Mouse (Mus musculus) limb, embryonic 14.5 days (tissue): ENCODE data around the gene Gm36176. TPM values are rescaled to one million over a fixed set of nuclear protein-coding genes. Genes with fewer than 3 reads are reported as not detected.
"Not testable (repeated sequence)": the region's sequence is repeated elsewhere in the genome, so short reads cannot be mapped to it uniquely, and the experiment has no call there.

Experiments
- ATAC-seq: fragments of 200-750 bp; cut with Nextera tagmentation; 2 replicates; pipeline ENCODE4 v1.8.0; 2017; ENCODE audit warnings: low read depth, moderate number of reproducible peaks, moderate TSS enrichment; ENCODE audit not compliant: low FRiP score
- DNase-seq: peaks from one replicate; pipeline ENCODE4 v3.0.0-alpha.2; 2015; ENCODE audit warnings: low spot score
- H3K27ac ChIP-seq: fragments of 300-500 bp; sonication (generic); replicated peaks from 2 replicates; pipeline ENCODE4 v1.5.1; 2014; ENCODE audit warnings: low read depth, mild to moderate bottlenecking, low read length, moderate library complexity, mixed read lengths
- H3K27me3 ChIP-seq: fragments of 300-500 bp; sonication (generic); 2 replicates; pipeline ENCODE4 v1.6.1; 2014; ENCODE audit warnings: low read length, mixed read lengths; ENCODE audit not compliant: control insufficient read depth, insufficient read depth
- H3K36me3 ChIP-seq: fragments of 300-500 bp; sonication (generic); 2 replicates; pipeline ENCODE4 v1.6.1; 2014; ENCODE audit warnings: mild to moderate bottlenecking, low read length, moderate library complexity, mixed read lengths; ENCODE audit not compliant: control insufficient read depth, insufficient read depth
- H3K4me1 ChIP-seq: fragments of 300-500 bp; sonication (generic); 2 replicates; pipeline ENCODE4 v1.6.1; 2014; ENCODE audit warnings: antibody characterized with exemption, low read length, mixed read lengths; ENCODE audit not compliant: control insufficient read depth, insufficient read depth
- H3K4me2 ChIP-seq: fragments of 300-500 bp; sonication (generic); replicated peaks from 2 replicates; pipeline ENCODE4 v1.6.1; 2014; ENCODE audit warnings: low read depth, mild to moderate bottlenecking, low read length, moderate library complexity; ENCODE audit not compliant: severe bottlenecking
- H3K4me3 ChIP-seq: fragments of 300-500 bp; sonication (generic); replicated peaks from 2 replicates; pipeline ENCODE4 v1.5.1; 2014; ENCODE audit warnings: low read length
- H3K9ac ChIP-seq: fragments of 300-500 bp; sonication (generic); 2 replicates; pipeline ENCODE4 v1.6.1; 2014; ENCODE audit warnings: mild to moderate bottlenecking, low read depth, low read length, moderate library complexity; ENCODE audit not compliant: severe bottlenecking
- H3K9me3 ChIP-seq: fragments of 300-500 bp; sonication (generic); 2 replicates; pipeline ENCODE4 v1.6.1; 2016; ENCODE audit warnings: low read length; ENCODE audit not compliant: control insufficient read depth
- POLR2A ChIP-seq: fragments of 200-500 bp; IDR thresholded peaks from 2 replicates; pipeline ENCODE4 v1.8.0; 2012; ENCODE audit warnings: inconsistent platforms, mild to moderate bottlenecking, moderate library complexity, borderline replicate concordance; ENCODE audit not compliant: insufficient read depth, insufficient read length; ENCODE audit errors: extremely low read depth
- WGBS: fragments of 180-500 bp; shearing (Covaris S2); extraction: QIAGEN DNeasy Blood & Tissue Kit; methylation state at CpG from one replicate; pipeline ENCODE4 v1.1.7; 2014; 5-methylcytosine and 5-hydroxymethylcytosine counted together
- polyA plus RNA-seq, 2 experiments: library from polyadenylated mRNA; depleted of rRNA in 1 of 2; stranded (reverse) in 1 of 2; unstranded in 1 of 2; fragments of >200 nt; fragmentation: Nextera tagmentation in 1 of 2; extraction: Ambion mirVana in 1 of 2; gene quantifications; 2 replicates each; pipeline versions ENCODE4 v1.2.1 to v1.2.3; 2012 to 2014

The Gm36176 gene
- polyA plus RNA-seq (2012; rRNA removed): not detected in 2 replicates
- polyA plus RNA-seq (2014; fragmentation: Nextera tagmentation; extraction: Ambion mirVana): not detected in 2 replicates

GRCm38 (mm10) chr10:77846503-77846902 lies at the start of gene Gm36176:
Gm36176 (plus strand) TSS chr10:77846803.
- 64% methylated on average over 3 of the region's 3 CpGs for WGBS
- DNase-seq (no peak), ATAC-seq (no peak)
- Histone ChIP-seq H3K27ac (no peak within 1 kb of the TSS), H3K27me3 (no peaks in the 10 kb centered on the region), H3K9ac (no peak within 1 kb of the TSS), H3K4me1 (no peaks in the 10 kb centered on the region), H3K4me3 (no peak within 1 kb of the TSS), H3K36me3 (no peaks in the 10 kb centered on the region), H3K4me2 (no peak within 1 kb of the TSS), H3K9me3 (peaks cover 10% of the 10 kb centered on the region; the same call in 1 of the 2 replicates)
- TF ChIP-seq POLR2A: no peak

- 12% methylated on average over 3 of the region's 3 CpGs for WGBS
- no peaks in the 10 kb centered on the region for H3K27me3 ChIP-seq
- H3K27ac ChIP-seq: no peak overlapping the region
Measured at GRCm38 (mm10) chr10:77797677-77798076, 48.9 kb upstream of the Gm36176 start.

GRCm38 (mm10) chr10:77798164-77798920 lies 48.3 kb upstream of the Gm36176 start:
- not testable (repeated sequence) for H3K4me2 ChIP-seq, H3K9ac ChIP-seq, H3K9me3 ChIP-seq, ATAC-seq, H3K27ac ChIP-seq, DNase-seq, H3K4me1 ChIP-seq, H3K4me3 ChIP-seq, H3K36me3 ChIP-seq, H3K27me3 ChIP-seq
- 53% methylated on average over 2 of the region's 3 CpGs for WGBS

More at GRCm38 (mm10) chr10:77797677-77798076, 48.9 kb upstream of the Gm36176 start:
- H3K36me3 ChIP-seq: no peaks in the 10 kb centered on the region
- TF ChIP-seq POLR2A: no peak
- H3K9me3 ChIP-seq: no peaks in the 10 kb centered on the region
- DNase-seq (no peak), ATAC-seq (no peak)
- no peak overlapping the region for H3K4me2 ChIP-seq
- H3K9ac ChIP-seq: no peak overlapping the region
- H3K4me1 ChIP-seq: peaks cover 6% of the 10 kb centered on the region; the same call in 1 of the 2 replicates
- no peak overlapping the region for H3K4me3 ChIP-seq

GRCm38 (mm10) chr10:77798921-77799508 lies 47.6 kb upstream of the Gm36176 start, which contains the start of gene Gm19668:
Gm19668 (minus strand) TSS chr10:77799133.
- no peak within 1 kb of the TSS for H3K9ac ChIP-seq
- no peak for DNase-seq
- no peak for TF ChIP-seq POLR2A
- no peak within 1 kb of the TSS for H3K27ac ChIP-seq
- 39% methylated on average over 8 of the region's 8 CpGs for WGBS
- H3K36me3 ChIP-seq: no peaks in the 10 kb centered on the region
- no peaks in the 10 kb centered on the region for H3K27me3 ChIP-seq
- no peak within 1 kb of the TSS for H3K4me3 ChIP-seq
- H3K4me2 ChIP-seq: no peak within 1 kb of the TSS
- peaks cover 6% of the 10 kb centered on the region; the same call in 1 of the 2 replicates for H3K4me1 ChIP-seq
- no peaks in the 10 kb centered on the region for H3K9me3 ChIP-seq
- ATAC-seq: peak; percentile 73

GRCm38 (mm10) chr10:77804095-77804494 lies 42.5 kb upstream of the Gm36176 start:
- DNase-seq: no peak

More at GRCm38 (mm10) chr10:77804095-77804494, 42.5 kb upstream of the Gm36176 start:
- ATAC-seq: no peak
- no peaks in the 10 kb centered on the region for H3K27me3 ChIP-seq
- 80% methylated on average over 3 of the region's 3 CpGs for WGBS
- TF ChIP-seq POLR2A: no peak
- no peak overlapping the region for H3K9ac ChIP-seq
- H3K36me3 ChIP-seq: no peaks in the 10 kb centered on the region
- peaks cover 3% of the 10 kb centered on the region; the same call in 1 of the 2 replicates for H3K4me1 ChIP-seq
- H3K27ac ChIP-seq: no peak overlapping the region
- H3K4me3 ChIP-seq: no peak overlapping the region
- no peaks in the 10 kb centered on the region for H3K9me3 ChIP-seq
- H3K4me2 ChIP-seq: no peak overlapping the region
